Mouse (Mus musculus) midbrain, embryonic 10.5 days (tissue): ENCODE measurements around the gene Zfp616. TPM values are rescaled to one million over a fixed set of nuclear protein-coding genes. Genes with fewer than 3 reads are reported as not detected.

ENCODE experiments used
- DNase-seq: peaks from one replicate; pipeline ENCODE4 v3.0.0-alpha.2; 2017; ENCODE audit warnings: low spot score
- H3K27ac ChIP-seq: fragments of 300-500 bp; sonication (generic); replicated peaks from 2 replicates; pipeline ENCODE4 v1.5.1; 2016; ENCODE audit warnings: mild to moderate bottlenecking
- H3K27me3 ChIP-seq: fragments of 300-500 bp; sonication (generic); 2 replicates; pipeline ENCODE4 v1.6.1; 2016; ENCODE audit warnings: low read depth, mild to moderate bottlenecking; ENCODE audit not compliant: poor library complexity, severe bottlenecking
- H3K36me3 ChIP-seq: fragments of 300-500 bp; sonication (generic); 2 replicates; pipeline ENCODE4 v1.6.1; 2016; ENCODE audit warnings: mild to moderate bottlenecking, moderate library complexity
- H3K4me1 ChIP-seq: fragments of 300-500 bp; sonication (generic); 2 replicates; pipeline ENCODE4 v1.6.1; 2016
- H3K4me3 ChIP-seq: fragments of 300-500 bp; sonication (generic); 2 replicates; pipeline ENCODE4 v1.5.1; 2016; ENCODE audit warnings: mild to moderate bottlenecking, moderate library complexity
- H3K9me3 ChIP-seq: fragments of 300-500 bp; sonication (generic); replicated peaks from 2 replicates; pipeline ENCODE4 v1.6.1; 2016; ENCODE audit warnings: mild to moderate bottlenecking
- WGBS: fragments of 180-500 bp; shearing (Covaris S2); methylation state at CpG from one replicate; pipeline ENCODE4 v1.1.7; 2016; 5-methylcytosine and 5-hydroxymethylcytosine counted together
- polyA plus RNA-seq: library from polyadenylated mRNA; unstranded; fragments of >200 nt; fragmentation: Nextera tagmentation; extraction: Ambion mirVana; gene quantifications from 2 replicates; pipeline ENCODE4 v1.2.1, GENCODE M21; 2016

Gene Zfp616
- polyA plus RNA-seq = not detected in 2 replicates

GRCm38 (mm10) chr11:74069655-74070054, at the start of gene Zfp616:
TSS of gene Zfp616 (plus strand) at chr11:74069955.
- WGBS = 86% methylated on average over 1 of the region's 1 CpGs
- Histone ChIP-seq H3K36me3 (no peaks in the 10 kb centered on the region), H3K4me3 (no peak within 1 kb of the TSS), H3K27ac (no peak within 1 kb of the TSS), H3K27me3 (no peaks in the 10 kb centered on the region), H3K9me3 (peaks cover 48% of the 10 kb centered on the region), H3K4me1 (no peaks in the 10 kb centered on the region)
- DNase-seq = no peak

GRCm38 (mm10) chr11:74051347-74051746, 18.4 kb upstream of the Zfp616 start:
- Histone ChIP-seq H3K27me3 (no peaks in the 10 kb centered on the region), H3K36me3 (no peaks in the 10 kb centered on the region), H3K27ac (no peak overlapping the region), H3K4me3 (no peak overlapping the region), H3K9me3 (peaks cover 63% of the 10 kb centered on the region), H3K4me1 (no peaks in the 10 kb centered on the region)
- WGBS = 78% methylated on average over 3 of the region's 3 CpGs
- DNase-seq = no peak

- no peak within 1 kb of the TSS for H3K4me3 ChIP-seq
- DNase-seq = no peak
- H3K36me3 ChIP-seq = no peaks in the 10 kb centered on the region
- no peaks in the 10 kb centered on the region for H3K27me3 ChIP-seq
- peaks cover 87% of the 10 kb centered on the region for H3K9me3 ChIP-seq
- no peak within 1 kb of the TSS for H3K27ac ChIP-seq
- H3K4me1 ChIP-seq = no peaks in the 10 kb centered on the region
- 83% methylated on average over 2 of the region's 2 CpGs for WGBS
Observed at GRCm38 (mm10) chr11:74056451-74056850, 13.3 kb upstream of the Zfp616 start, which contains the start of the genes Olfr139 and Olfr399. TSS of gene Olfr139 (minus strand) at chr11:74056551. TSS of gene Olfr399 (minus strand) at chr11:74056615.

- DNase-seq = no peak
- Histone ChIP-seq H3K9me3 (peaks cover 50% of the 10 kb centered on the region), H3K27me3 (no peaks in the 10 kb centered on the region), H3K36me3 (no peaks in the 10 kb centered on the region), H3K4me1 (no peaks in the 10 kb centered on the region), H3K27ac (no peak overlapping the region), H3K4me3 (no peak overlapping the region)
- 85% methylated on average over 2 of the region's 2 CpGs for WGBS
Observed at GRCm38 (mm10) chr11:74100724-74101123, 31.0 kb downstream of the Zfp616 start.

- H3K4me3 ChIP-seq = no peak overlapping the region
- no peaks in the 10 kb centered on the region for H3K27me3 ChIP-seq
- DNase-seq = no peak
- no peaks in the 10 kb centered on the region for H3K4me1 ChIP-seq
- no peak overlapping the region for H3K27ac ChIP-seq
- H3K9me3 ChIP-seq = peaks cover 49% of the 10 kb centered on the region
- no peaks in the 10 kb centered on the region for H3K36me3 ChIP-seq
- WGBS = 56% methylated on average over 2 of the region's 2 CpGs
Observed at GRCm38 (mm10) chr11:74101507-74101906, 31.8 kb downstream of the Zfp616 start.

- H3K9me3 ChIP-seq = peaks cover 39% of the 10 kb centered on the region
- no peak overlapping the region for H3K27ac ChIP-seq
- H3K4me1 ChIP-seq = no peaks in the 10 kb centered on the region
- DNase-seq = no peak
- no peaks in the 10 kb centered on the region for H3K36me3 ChIP-seq
- WGBS = 46% methylated on average over 5 of the region's 5 CpGs
- no peaks in the 10 kb centered on the region for H3K27me3 ChIP-seq
- no peak overlapping the region for H3K4me3 ChIP-seq
Observed at GRCm38 (mm10) chr11:74105066-74105465, 35.3 kb downstream of the Zfp616 start.

- H3K4me3 ChIP-seq = no peak within 1 kb of the TSS
- H3K36me3 ChIP-seq = no peaks in the 10 kb centered on the region
- H3K4me1 ChIP-seq = no peaks in the 10 kb centered on the region
- peaks cover 49% of the 10 kb centered on the region for H3K9me3 ChIP-seq
- no peak for DNase-seq
- H3K27me3 ChIP-seq = no peaks in the 10 kb centered on the region
- no peak within 1 kb of the TSS for H3K27ac ChIP-seq
Observed at GRCm38 (mm10) chr11:74113412-74113811, 43.7 kb downstream of the Zfp616 start, which contains the start of gene Olfr401. TSS of gene Olfr401 (plus strand) at chr11:74113712.

Other genes with a start within 250 kb of the Zfp616 start
- gene Olfr393, start 218.5 kb upstream of the Zfp616 start, polyA plus RNA-seq = not detected in 2 replicates
- gene Olfr394, start 179.2 kb upstream of the Zfp616 start, polyA plus RNA-seq = not detected in 2 replicates
- not detected in 2 replicates for gene Olfr395, start 160.7 kb upstream of the Zfp616 start, polyA plus RNA-seq
- gene Olfr23, start 133.3 kb upstream of the Zfp616 start, polyA plus RNA-seq = not detected in 2 replicates
- gene Olfr397, start 109.1 kb upstream of the Zfp616 start, polyA plus RNA-seq = not detected in 2 replicates
- not detected in 2 replicates for gene Olfr398, start 79.5 kb upstream of the Zfp616 start, polyA plus RNA-seq
- not detected in 2 replicates for gene Olfr139, start 13.4 kb upstream of the Zfp616 start, polyA plus RNA-seq
- not detected in 2 replicates for gene Olfr399, start 13.3 kb upstream of the Zfp616 start, polyA plus RNA-seq
- gene Olfr401, start 43.8 kb downstream of the Zfp616 start, polyA plus RNA-seq = not detected in 2 replicates
- gene Olfr402, start 83.6 kb downstream of the Zfp616 start, polyA plus RNA-seq = not detected in 2 replicates
- not detected in 2 replicates for gene Olfr403, start 116.3 kb downstream of the Zfp616 start, polyA plus RNA-seq
- gene Olfr43, start 141.4 kb downstream of the Zfp616 start, polyA plus RNA-seq = not detected in 2 replicates
- gene Olfr406, start 189.9 kb downstream of the Zfp616 start, polyA plus RNA-seq = not detected in 2 replicates
- gene Olfr59, start 213.8 kb downstream of the Zfp616 start, polyA plus RNA-seq = not detected in 2 replicates